Mouse (Mus musculus) forebrain, embryonic 11.5 days (tissue): ENCODE data around the gene Cyp1a1. TPM values are rescaled to one million over a fixed set of nuclear protein-coding genes. Genes with fewer than 3 reads are reported as not detected.

Source experiments
- ATAC-seq: fragments of 200-750 bp; cut with Nextera tagmentation; replicated peaks from 2 replicates; pipeline ENCODE4 v1.8.0; 2017; ENCODE audit warnings: moderate TSS enrichment; ENCODE audit not compliant: low FRiP score
- DNase-seq: peaks from one replicate; pipeline ENCODE4 v3.0.0-alpha.2; 2017; ENCODE audit warnings: low spot score
- H3K27ac ChIP-seq: fragments of 300-500 bp; sonication (generic); 2 replicates; pipeline ENCODE4 v1.5.1; 2014; ENCODE audit warnings: low read depth, low read length
- H3K27me3 ChIP-seq: fragments of 300-500 bp; sonication (generic); 2 replicates; pipeline ENCODE4 v1.6.1; 2014; ENCODE audit warnings: mild to moderate bottlenecking, low read length, mixed read lengths; ENCODE audit not compliant: control insufficient read depth, insufficient read depth
- H3K36me3 ChIP-seq: fragments of 300-500 bp; sonication (generic); 2 replicates; pipeline ENCODE4 v1.6.1; 2014; ENCODE audit warnings: mild to moderate bottlenecking, low read length, moderate library complexity, mixed read lengths; ENCODE audit not compliant: control insufficient read depth, insufficient read depth
- H3K4me1 ChIP-seq: fragments of 300-500 bp; sonication (generic); replicated peaks from 2 replicates; pipeline ENCODE4 v1.6.1; 2014; ENCODE audit warnings: low read length, mixed read lengths; ENCODE audit not compliant: control insufficient read depth, insufficient read depth
- H3K4me2 ChIP-seq: fragments of 300-500 bp; sonication (generic); 2 replicates; pipeline ENCODE4 v1.6.1; 2014; ENCODE audit warnings: low read depth, mild to moderate bottlenecking, low read length, moderate library complexity, mixed read lengths; ENCODE audit not compliant: severe bottlenecking
- H3K4me3 ChIP-seq: fragments of 300-500 bp; sonication (generic); 2 replicates; pipeline ENCODE4 v1.5.1; 2014; ENCODE audit warnings: low read depth, low read length
- H3K9ac ChIP-seq: fragments of 300-500 bp; sonication (generic); 2 replicates; pipeline ENCODE4 v1.6.1; 2014; ENCODE audit warnings: low read length
- H3K9me3 ChIP-seq: fragments of 300-500 bp; sonication (generic); 2 replicates; pipeline ENCODE4 v1.6.1; 2016; ENCODE audit warnings: low read length, mixed read lengths; ENCODE audit not compliant: control insufficient read depth
- WGBS: fragments of 180-500 bp; shearing (Covaris S2); extraction: QIAGEN DNeasy Blood & Tissue Kit; methylation state at CpG from one replicate; pipeline ENCODE4 v1.1.7; 2014; 5-methylcytosine and 5-hydroxymethylcytosine counted together
- polyA plus RNA-seq: library from polyadenylated mRNA; unstranded; fragments of >200 nt; fragmentation: Nextera tagmentation; extraction: Ambion mirVana; gene quantifications from 2 replicates; pipeline ENCODE4 v1.2.1, GENCODE M21; 2014

The Cyp1a1 gene
- polyA plus RNA-seq, 1 experiment from 2014 or later, result not detected

GRCm38 (mm10) chr9:57748137-57748536 lies 60.4 kb downstream of the Cyp1a1 start:
- no peak overlapping the region for H3K9ac ChIP-seq
- H3K27me3 ChIP-seq, result no peaks in the 10 kb centered on the region
- no peak for ATAC-seq
- H3K4me1 ChIP-seq, result no peaks in the 10 kb centered on the region
- H3K4me2 ChIP-seq, result no peak overlapping the region
- peaks cover 15% of the 10 kb centered on the region; the same call in 1 of the 2 replicates for H3K36me3 ChIP-seq
- H3K9me3 ChIP-seq, result no peaks in the 10 kb centered on the region
- no peak overlapping the region for H3K4me3 ChIP-seq
- no peak overlapping the region for H3K27ac ChIP-seq
- WGBS, result 93% methylated on average over 6 of the region's 6 CpGs
- DNase-seq, result peak; percentile 43

- ATAC-seq, result no peak
- Histone ChIP-seq H3K4me1 (no peaks in the 10 kb centered on the region), H3K9ac (no peak overlapping the region), H3K27ac (no peak overlapping the region), H3K36me3 (peaks cover 21% of the 10 kb centered on the region), H3K27me3 (no peaks in the 10 kb centered on the region), H3K9me3 (no peaks in the 10 kb centered on the region), H3K4me2 (no peak overlapping the region), H3K4me3 (no peak overlapping the region)
- 81% methylated on average over 1 of the region's 1 CpGs for WGBS
- DNase-seq, result peak; percentile 35
Measured at GRCm38 (mm10) chr9:57748831-57749230, 61.1 kb downstream of the Cyp1a1 start.

GRCm38 (mm10) chr9:57750901-57751300 lies 63.2 kb downstream of the Cyp1a1 start:
- peaks cover 35% of the 10 kb centered on the region for H3K36me3 ChIP-seq
- no peak for DNase-seq
- no peak overlapping the region for H3K4me2 ChIP-seq
- no peak overlapping the region for H3K9ac ChIP-seq
- no peak for ATAC-seq
- H3K27me3 ChIP-seq, result no peaks in the 10 kb centered on the region
- 88% methylated on average over 7 of the region's 7 CpGs for WGBS
- no peaks in the 10 kb centered on the region for H3K4me1 ChIP-seq
- H3K4me3 ChIP-seq, result no peak overlapping the region
- H3K9me3 ChIP-seq, result no peaks in the 10 kb centered on the region
- H3K27ac ChIP-seq, result no peak overlapping the region

Other genes with a start within 250 kb of the Cyp1a1 start
- gene Ppcdc, start 247.8 kb upstream of the Cyp1a1 start, polyA plus RNA-seq, result 26.5 and 29.5 TPM in 2 replicates
- 15.5 and 17.4 TPM in 2 replicates for gene Scamp5, start 219.9 kb upstream of the Cyp1a1 start, polyA plus RNA-seq
- 1.5 and 3.4 TPM in 2 replicates for gene Rpp25, start 183.9 kb upstream of the Cyp1a1 start, polyA plus RNA-seq
- 624 and 635 TPM in 2 replicates for gene Cox5a, start 166.7 kb upstream of the Cyp1a1 start, polyA plus RNA-seq
- gene Fam219b, start 150.4 kb upstream of the Cyp1a1 start, polyA plus RNA-seq, result 21.0 TPM in 2 replicates
- 55.1 and 65.5 TPM in 2 replicates for gene Mpi, start 135.2 kb upstream of the Cyp1a1 start, polyA plus RNA-seq
- gene Scamp2, start 127.0 kb upstream of the Cyp1a1 start, polyA plus RNA-seq, result 57.7 and 58.2 TPM in 2 replicates
- gene Ulk3, start 98.5 kb upstream of the Cyp1a1 start, polyA plus RNA-seq, result 12.6 and 15.1 TPM in 2 replicates
- 0.15 TPM in 1 of 2 replicates, not detected in the other for gene Cplx3, start 81.6 kb upstream of the Cyp1a1 start, polyA plus RNA-seq
- not detected in 2 replicates for gene Lman1l, start 67.2 kb upstream of the Cyp1a1 start, polyA plus RNA-seq
- gene Csk, start 34.3 kb upstream of the Cyp1a1 start, polyA plus RNA-seq, result 32.9 and 39.5 TPM in 2 replicates
- not detected in 2 replicates for gene Cyp1a2, start 4.2 kb upstream of the Cyp1a1 start, polyA plus RNA-seq
- gene Edc3, start 20.6 kb downstream of the Cyp1a1 start, polyA plus RNA-seq, result 25.1 and 27.4 TPM in 2 replicates
- gene Clk3, start 77.9 kb downstream of the Cyp1a1 start, polyA plus RNA-seq, result 91.5 and 102 TPM in 2 replicates
- gene Arid3b, start 148.9 kb downstream of the Cyp1a1 start, polyA plus RNA-seq, result 27.4 and 32.1 TPM in 2 replicates
- gene Ubl7, start 223.1 kb downstream of the Cyp1a1 start, polyA plus RNA-seq, result 114 and 126 TPM in 2 replicates